Mouse (Mus musculus) liver, postnatal 0 days (tissue): ENCODE results near the gene Pcp4l1.
A peak's percentile ranks its signal among the peaks of the same experiment; 100 is the strongest.

Experiments used
- CTCF ChIP-seq: sonication (generic); IDR thresholded peaks from 2 replicates; pipeline ENCODE4 v1.5.1; 2016; ENCODE audit warnings: antibody characterized with exemption, low read depth
- EP300 ChIP-seq: IDR thresholded peaks from 2 replicates; pipeline ENCODE4 v1.6.1; 2016; ENCODE audit warnings: antibody characterized with exemption, low read depth, mild to moderate bottlenecking

GRCm38 (mm10) chr1:171184314-171184713 is 11.8 kb downstream of the Pcp4l1 start:
- TF ChIP-seq CTCF (peak; percentile 50), EP300 (no peak)
